Mouse (Mus musculus) hindbrain, embryonic 11.5 days (tissue): ENCODE measurements around the gene Fzd7. TPM values are rescaled to one million over a fixed set of nuclear protein-coding genes. Genes with fewer than 3 reads are reported as not detected.
"Not testable (repeated sequence)": the region's sequence is repeated elsewhere in the genome, so short reads cannot be mapped to it uniquely, and the experiment has no call there.

Experiments used
- ATAC-seq: fragments of 200-750 bp; cut with Nextera tagmentation; 2 replicates; pipeline ENCODE4 v1.8.0; 2017; ENCODE audit warnings: mild to moderate bottlenecking, moderate TSS enrichment, moderate library complexity; ENCODE audit not compliant: low FRiP score
- DNase-seq: peaks from one replicate; pipeline ENCODE4 v3.0.0-alpha.2; 2015; ENCODE audit warnings: low spot score
- H3K27ac ChIP-seq: fragments of 300-500 bp; sonication (generic); 2 replicates; pipeline ENCODE4 v1.5.1; 2014; ENCODE audit warnings: mild to moderate bottlenecking, low read depth, low read length
- H3K27me3 ChIP-seq: fragments of 300-500 bp; sonication (generic); 2 replicates; pipeline ENCODE4 v1.6.1; 2014; ENCODE audit warnings: mild to moderate bottlenecking, low read length, moderate library complexity, mixed read lengths; ENCODE audit not compliant: control insufficient read depth, insufficient read depth
- H3K36me3 ChIP-seq: fragments of 300-500 bp; sonication (generic); 2 replicates; pipeline ENCODE4 v1.6.1; 2014; ENCODE audit warnings: mild to moderate bottlenecking, low read length, moderate library complexity, mixed read lengths; ENCODE audit not compliant: control insufficient read depth, insufficient read depth
- H3K4me1 ChIP-seq: fragments of 300-500 bp; sonication (generic); replicated peaks from 2 replicates; pipeline ENCODE4 v1.6.1; 2014; ENCODE audit warnings: low read length, mixed read lengths; ENCODE audit not compliant: control insufficient read depth, insufficient read depth
- H3K4me2 ChIP-seq: fragments of 300-500 bp; sonication (generic); replicated peaks from 2 replicates; pipeline ENCODE4 v1.6.1; 2014; ENCODE audit warnings: mild to moderate bottlenecking, low read depth, low read length
- H3K4me3 ChIP-seq: fragments of 300-500 bp; sonication (generic); 2 replicates; pipeline ENCODE4 v1.5.1; 2014; ENCODE audit warnings: low read depth, low read length
- H3K9ac ChIP-seq: fragments of 300-500 bp; sonication (generic); 2 replicates; pipeline ENCODE4 v1.6.1; 2014; ENCODE audit warnings: low read depth, low read length
- H3K9me3 ChIP-seq: fragments of 300-500 bp; sonication (generic); 2 replicates; pipeline ENCODE4 v1.6.1; 2016; ENCODE audit warnings: low read length; ENCODE audit not compliant: control insufficient read depth
- WGBS: fragments of 180-500 bp; shearing (Covaris S2); extraction: QIAGEN DNeasy Blood & Tissue Kit; methylation state at CpG from one replicate; pipeline ENCODE4 v1.1.7; 2014; 5-methylcytosine and 5-hydroxymethylcytosine counted together
- polyA plus RNA-seq: library from polyadenylated mRNA; unstranded; fragments of >200 nt; fragmentation: Nextera tagmentation; extraction: Ambion mirVana; gene quantifications from 2 replicates; pipeline ENCODE4 v1.2.1, GENCODE M21; 2014

Fzd7 gene
- polyA plus RNA-seq, 1 experiment from 2014 or later: 15.4 TPM

- WGBS: 89% methylated on average over 14 of the region's 14 CpGs
- H3K27me3 ChIP-seq, ATAC-seq: not testable (repeated sequence)
Measured at GRCm38 (mm10) chr1:59442721-59443120, 39.5 kb upstream of the Fzd7 start.

GRCm38 (mm10) chr1:59444127-59444660 is 38.0 kb upstream of the Fzd7 start:
- no peak overlapping the region for H3K4me2 ChIP-seq
- no peak for DNase-seq
- WGBS: 86% methylated on average over 3 of the region's 3 CpGs
- H3K36me3 ChIP-seq: no peaks in the 10 kb centered on the region
- no peak for ATAC-seq
- no peak overlapping the region for H3K9ac ChIP-seq
- no peaks in the 10 kb centered on the region for H3K27me3 ChIP-seq
- no peak overlapping the region for H3K4me3 ChIP-seq
- H3K4me1 ChIP-seq: 0 out of 2 replicates have a peak, but pooled peaks cover 3% of the 10 kb centered on the region
- H3K27ac ChIP-seq: no peak overlapping the region
- no peaks in the 10 kb centered on the region for H3K9me3 ChIP-seq

More at GRCm38 (mm10) chr1:59442721-59443120, 39.5 kb upstream of the Fzd7 start:
- not testable (repeated sequence) for H3K9ac ChIP-seq, H3K9me3 ChIP-seq, H3K36me3 ChIP-seq, H3K27ac ChIP-seq, H3K4me2 ChIP-seq, H3K4me1 ChIP-seq, DNase-seq, H3K4me3 ChIP-seq

GRCm38 (mm10) chr1:59445242-59445641 is 37.0 kb upstream of the Fzd7 start:
- no peak overlapping the region for H3K9ac ChIP-seq
- ATAC-seq (no peak), DNase-seq (no peak)
- no peak overlapping the region for H3K27ac ChIP-seq
- H3K4me3 ChIP-seq: no peak overlapping the region
- H3K9me3 ChIP-seq: no peaks in the 10 kb centered on the region
- no peaks in the 10 kb centered on the region for H3K36me3 ChIP-seq
- 0 out of 2 replicates have a peak, but pooled peaks cover 3% of the 10 kb centered on the region for H3K4me1 ChIP-seq
- H3K4me2 ChIP-seq: no peak overlapping the region
- no peaks in the 10 kb centered on the region for H3K27me3 ChIP-seq
- WGBS: 82% methylated on average over 5 of the region's 5 CpGs

GRCm38 (mm10) chr1:59448497-59449270 is 33.5 kb upstream of the Fzd7 start:
- WGBS: 28% methylated on average over 11 of the region's 11 CpGs
- peaks cover 10% of the 10 kb centered on the region; the same call in 1 of the 2 replicates for H3K4me1 ChIP-seq
- no peak for DNase-seq
- H3K9me3 ChIP-seq: no peaks in the 10 kb centered on the region
- H3K27me3 ChIP-seq: no peaks in the 10 kb centered on the region
- H3K4me2 ChIP-seq: no peak overlapping the region
- H3K9ac ChIP-seq: no peak overlapping the region
- ATAC-seq: peak; percentile 27; the same call in 1 of the 2 replicates
- peak overlapping the region; percentile 58; the same call in 1 of the 2 replicates for H3K27ac ChIP-seq
- H3K36me3 ChIP-seq: no peaks in the 10 kb centered on the region
- no peak overlapping the region for H3K4me3 ChIP-seq

- H3K4me1 ChIP-seq: peaks cover 10% of the 10 kb centered on the region; the same call in 1 of the 2 replicates
- peak overlapping the region; percentile 58; the same call in 1 of the 2 replicates for H3K27ac ChIP-seq
- no peaks in the 10 kb centered on the region for H3K9me3 ChIP-seq
- no peak overlapping the region for H3K9ac ChIP-seq
- H3K4me3 ChIP-seq: no peak overlapping the region
- WGBS: 21% methylated on average over 11 of the region's 11 CpGs
- ATAC-seq (no peak), DNase-seq (peak; percentile 59)
- H3K27me3 ChIP-seq: no peaks in the 10 kb centered on the region
- H3K4me2 ChIP-seq: peak overlapping the region; percentile 13; the same call in 1 of the 2 replicates
- no peaks in the 10 kb centered on the region for H3K36me3 ChIP-seq
Measured at GRCm38 (mm10) chr1:59449423-59449822, 32.8 kb upstream of the Fzd7 start.

GRCm38 (mm10) chr1:59450896-59451295 is 31.3 kb upstream of the Fzd7 start:
- H3K4me1 ChIP-seq: peaks cover 10% of the 10 kb centered on the region; the same call in 1 of the 2 replicates
- no peak overlapping the region for H3K9ac ChIP-seq
- DNase-seq: no peak
- no peak overlapping the region for H3K4me2 ChIP-seq
- H3K27me3 ChIP-seq: no peaks in the 10 kb centered on the region
- no peak; the same call in 1 of the 2 replicates for ATAC-seq
- H3K36me3 ChIP-seq: no peaks in the 10 kb centered on the region
- 84% methylated on average over 11 of the region's 11 CpGs for WGBS
- H3K9me3 ChIP-seq: no peaks in the 10 kb centered on the region
- H3K27ac ChIP-seq: no peak overlapping the region
- H3K4me3 ChIP-seq: no peak overlapping the region

GRCm38 (mm10) chr1:59451584-59451983 is 30.6 kb upstream of the Fzd7 start:
- no peak overlapping the region for H3K4me2 ChIP-seq
- ATAC-seq (no peak), DNase-seq (peak; percentile 57)
- H3K27ac ChIP-seq: no peak overlapping the region
- H3K36me3 ChIP-seq: no peaks in the 10 kb centered on the region
- H3K4me1 ChIP-seq: peaks cover 10% of the 10 kb centered on the region; the same call in 1 of the 2 replicates
- no peak overlapping the region for H3K9ac ChIP-seq
- no peaks in the 10 kb centered on the region for H3K9me3 ChIP-seq
- H3K4me3 ChIP-seq: no peak overlapping the region
- 2% methylated on average over 9 of the region's 9 CpGs for WGBS
- H3K27me3 ChIP-seq: no peaks in the 10 kb centered on the region

- no peak for DNase-seq
- Histone ChIP-seq H3K9ac (no peak overlapping the region), H3K9me3 (no peaks in the 10 kb centered on the region), H3K4me3 (no peak overlapping the region), H3K4me1 (peaks cover 3% of the 10 kb centered on the region; the same call in 1 of the 2 replicates), H3K4me2 (no peak overlapping the region), H3K27me3 (no peaks in the 10 kb centered on the region), H3K36me3 (no peaks in the 10 kb centered on the region), H3K27ac (no peak overlapping the region)
- ATAC-seq: no peak
- 19% methylated on average over 3 of the region's 3 CpGs for WGBS
Measured at GRCm38 (mm10) chr1:59456825-59457224, 25.4 kb upstream of the Fzd7 start.
